Comparison of ENCODE assay signal across 29 mouse cellular contexts in the genomic region with DNA sequence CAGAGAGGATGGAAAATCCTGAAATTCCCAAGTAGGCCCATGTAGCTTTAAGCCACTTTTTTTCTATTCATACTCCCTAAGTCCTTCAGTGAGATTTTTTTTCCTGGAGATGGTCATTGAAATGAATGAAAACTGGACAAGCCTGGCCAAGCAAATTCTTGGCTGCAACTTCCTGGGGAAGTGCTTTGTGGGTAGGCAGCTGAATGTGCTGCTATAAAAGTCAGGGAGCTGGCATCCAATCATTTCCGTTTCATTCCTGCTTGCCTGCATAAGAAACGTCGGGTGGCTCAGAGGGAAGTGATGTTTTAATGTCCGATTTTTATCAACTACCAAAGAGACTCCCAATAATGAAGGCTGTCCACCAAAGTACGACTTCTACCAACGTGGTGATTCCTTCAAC.
DNase-seq lines count a peak whose midpoint lies in the region; TF ChIP-seq lines count a peak whose summit lies in the region.
"Had no signal": no experiment of that assay in that cellular context is flagged by ENCODE, and none has a peak within 500 bp of the region (broad histone marks: within the 10 kb centered on the region; RNA-seq: fewer than 3 reads in every experiment).

No protein-coding gene starts in this region.

- H3K36me3 ChIP-seq in kidney, adult 2 months (ENCODE audit: control insufficient read depth, insufficient read depth, low read length) = no peaks in the 10 kb centered on the region
- H3K36me3 ChIP-seq: embryonic facial prominence, embryonic 10.5 days; embryonic facial prominence, embryonic 13.5 days; forebrain, embryonic 12.5 days; forebrain, embryonic 15.5 days; G1E; heart, embryonic 10.5 days; heart, embryonic 13.5 days; hindbrain, embryonic 15.5 days; intestine, embryonic 15.5 days had no signal

- no peak overlapping the region for H3K4me3 ChIP-seq in layer of hippocampus, adult 2 months
- no peak overlapping the region for H3K4me3 ChIP-seq in kidney, adult 2 months (ENCODE audit: insufficient read depth, low read depth, low read length)
- H3K4me3 ChIP-seq: embryonic facial prominence, embryonic 10.5 days; embryonic facial prominence, embryonic 13.5 days; erythroblast, embryonic 14.5 days; forebrain, embryonic 12.5 days; forebrain, embryonic 15.5 days; heart, embryonic 10.5 days; heart, embryonic 13.5 days; hindbrain, embryonic 15.5 days; intestine, embryonic 15.5 days had no signal

- 67% methylated on average over 6 of the region's 6 CpGs for WGBS in kidney, adult 2 months

- peak; percentile 10 for DNase-seq in gastrocnemius, postnatal 14 days
- DNase-seq in gastrocnemius, postnatal 4 days (ENCODE audit: low spot score in 2 of 2) = no peak
- no peak for DNase-seq in layer of hippocampus, adult 2 months (ENCODE audit: low spot score in 2 of 2)
- DNase-seq in layer of hippocampus, adult 9-10 months (ENCODE audit: low spot score) = no peak
- DNase-seq in Muller cell, postnatal 12 days (ENCODE audit: inconsistent ontology term) = peak; percentile 49
- DNase-seq in brain, adult 2 months (ENCODE audit: low read depth, low spot score) = peak; percentile 66
- DNase-seq in kidney, adult 2 months = no peak
- DNase-seq: adrenal gland, adult 8-10 months; adrenal gland, postnatal 25 days; B cell, adult 2 months; cerebellum, adult 18-20 months; cerebellum, adult 9-11 months; cerebellum, postnatal 36 days; embryo, embryonic 11 days; gastrocnemius, postnatal 36 days; heart, adult 18-20 months; heart, postnatal 14 days; heart, postnatal 4 days had no signal

- intact Hi-C loops in gastrocnemius, postnatal 14 days (cut with DNase I; ENCODE audit: low total_unique reads) = no loop called here

- H3K4me1 ChIP-seq in kidney, adult 2 months (ENCODE audit: control insufficient read depth, insufficient read depth, low read length) = no peaks in the 10 kb centered on the region
- H3K4me1 ChIP-seq: embryonic facial prominence, embryonic 10.5 days; embryonic facial prominence, embryonic 13.5 days; heart, embryonic 10.5 days; intestine, embryonic 15.5 days had no signal

- no peak for TF ChIP-seq CTCF in layer of hippocampus, adult 2 months (conservative IDR thresholded peaks at IDR 0.05)
- TF ChIP-seq CTCF in kidney, adult 2 months (conservative IDR thresholded peaks at IDR 0.05; ENCODE audit: insufficient read depth, insufficient read length, low read depth, low read length) = no peak

- TF ChIP-seq POLR2A in kidney, adult 2 months (IDR thresholded peaks at IDR 0.05; ENCODE audit: low read depth, low read length) = no peak

- H3K27me3 ChIP-seq in kidney, adult 2 months (replicated peaks; ENCODE audit: control insufficient read depth, insufficient read depth, low read length) = no peaks in the 10 kb centered on the region
- H3K27me3 ChIP-seq: CH12.LX; embryonic facial prominence, embryonic 13.5 days; forebrain, embryonic 12.5 days; forebrain, embryonic 15.5 days; heart, embryonic 13.5 days; hindbrain, embryonic 15.5 days; intestine, embryonic 15.5 days had no signal

- peak overlapping the region; percentile 32; the same call in 1 of the 2 replicates for H3K27ac ChIP-seq in layer of hippocampus, adult 2 months
- no peak overlapping the region for H3K27ac ChIP-seq in kidney, adult 2 months (ENCODE audit: insufficient read depth, low read depth, low read length)
- H3K27ac ChIP-seq: embryonic facial prominence, embryonic 10.5 days; embryonic facial prominence, embryonic 13.5 days; forebrain, embryonic 12.5 days; forebrain, embryonic 15.5 days; heart, embryonic 10.5 days; heart, embryonic 13.5 days; hindbrain, embryonic 15.5 days; intestine, embryonic 15.5 days had no signal

Comparison
In these comparisons a context has a peak if more than half of its experiments do, and no peak if none do; other contexts are left out.
1. DNase-seq: peak in gastrocnemius, postnatal 14 days (single experiment), Muller cell, postnatal 12 days (single experiment) and brain, adult 2 months (single experiment); none in gastrocnemius, postnatal 4 days (0 of 2), layer of hippocampus, adult 2 months (0 of 2), layer of hippocampus, adult 9-10 months (single experiment) and kidney, adult 2 months (single experiment).